In the genomic region with DNA sequence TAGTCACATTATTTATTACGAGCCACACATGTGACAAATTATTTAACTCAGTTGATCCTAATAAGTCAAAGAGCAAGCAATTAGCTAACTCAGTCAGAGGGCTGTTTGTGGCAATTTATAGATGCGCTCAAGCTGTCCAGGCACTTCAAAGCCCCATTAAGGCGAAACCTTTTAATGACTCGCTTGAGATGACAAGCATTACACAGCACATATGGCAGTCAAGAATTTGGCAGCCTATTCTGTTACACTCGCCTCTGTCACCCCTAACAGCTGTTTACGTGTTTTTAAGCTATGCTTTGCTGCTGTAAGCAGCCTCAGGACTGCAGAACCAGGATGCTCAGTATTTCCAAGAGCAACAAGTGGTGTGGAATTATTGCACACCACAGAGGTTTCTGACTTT, we compare ENCODE assay signal across 9 mouse cellular contexts.
DNase-seq lines count a peak whose midpoint lies in the region; ATAC-seq lines count a peak whose summit lies in the region.
"Had no signal": no experiment of that assay in that cellular context is flagged by ENCODE, and none has a peak within 500 bp of the region (broad histone marks: within the 10 kb centered on the region; RNA-seq: fewer than 3 reads in every experiment).

No protein-coding gene starts in this region.

- ATAC-seq in hindbrain, embryonic 15.5 days (ENCODE audit: low FRiP score, low read depth): peak; percentile 79
- peak; percentile 58; the same call in 1 of the 2 replicates for ATAC-seq in midbrain, embryonic 16.5 days
- no peak for ATAC-seq in frontal cortex, adult (ENCODE audit: low TSS enrichment)

- no peak overlapping the region for H3K9ac ChIP-seq in hindbrain, embryonic 15.5 days
- no peak overlapping the region for H3K9ac ChIP-seq in midbrain, embryonic 16.5 days (ENCODE audit: low read depth, low read length)
- H3K9ac ChIP-seq: embryonic facial prominence, embryonic 13.5 days had no signal

- no peaks in the 10 kb centered on the region for H3K36me3 ChIP-seq in hindbrain, embryonic 15.5 days
- H3K36me3 ChIP-seq in midbrain, embryonic 16.5 days (ENCODE audit: control insufficient read depth, insufficient read depth, low read length): no peaks in the 10 kb centered on the region
- H3K36me3 ChIP-seq: embryonic facial prominence, embryonic 13.5 days had no signal

- H3K4me3 ChIP-seq in hindbrain, embryonic 15.5 days: no peak overlapping the region
- no peak overlapping the region for H3K4me3 ChIP-seq in midbrain, embryonic 16.5 days (ENCODE audit: low read depth, low read length)
- H3K4me3 ChIP-seq: embryonic facial prominence, embryonic 13.5 days had no signal

- DNase-seq in layer of hippocampus, adult 9-11 months: peak; percentile 5
- no peak for DNase-seq in layer of hippocampus, postnatal 36 days
- DNase-seq in embryo, embryonic 11 days: peak; percentile 56
- no peak for DNase-seq in thymus, postnatal 25 days
- no peak for DNase-seq in thymus, postnatal 10 days (ENCODE audit: low spot score in 2 of 2)

- H3K4me2 ChIP-seq in hindbrain, embryonic 15.5 days: no peak overlapping the region
- H3K4me2 ChIP-seq in midbrain, embryonic 16.5 days (ENCODE audit: low read length): no peak overlapping the region
- H3K4me2 ChIP-seq: embryonic facial prominence, embryonic 13.5 days had no signal

- no peak overlapping the region for H3K27ac ChIP-seq in hindbrain, embryonic 15.5 days (replicated peaks)
- H3K27ac ChIP-seq in midbrain, embryonic 16.5 days (ENCODE audit: low read length): no peak overlapping the region
- H3K27ac ChIP-seq: embryonic facial prominence, embryonic 13.5 days had no signal

- H3K27me3 ChIP-seq in hindbrain, embryonic 15.5 days: no peaks in the 10 kb centered on the region
- H3K27me3 ChIP-seq in midbrain, embryonic 16.5 days (ENCODE audit: control insufficient read depth, insufficient read depth, low read depth, low read length): no peaks in the 10 kb centered on the region

- no peaks in the 10 kb centered on the region for H3K9me3 ChIP-seq in hindbrain, embryonic 15.5 days
- no peaks in the 10 kb centered on the region for H3K9me3 ChIP-seq in midbrain, embryonic 16.5 days (replicated peaks; ENCODE audit: control insufficient read depth, low read length, poor library complexity, severe bottlenecking)
- H3K9me3 ChIP-seq: embryonic facial prominence, embryonic 13.5 days had no signal

- 40% methylated on average over 6 of the region's 6 CpGs for WGBS in hindbrain, embryonic 15.5 days
- 57% methylated on average over 6 of the region's 6 CpGs for WGBS in midbrain, embryonic 16.5 days

- 0 out of 2 replicates have a peak, but pooled peaks cover 3% of the 10 kb centered on the region for H3K4me1 ChIP-seq in hindbrain, embryonic 15.5 days (replicated peaks)
- no peaks in the 10 kb centered on the region for H3K4me1 ChIP-seq in midbrain, embryonic 16.5 days (ENCODE audit: control insufficient read depth, insufficient read depth, low read length)

Comparison
In these comparisons a context has a peak if more than half of its experiments do, and no peak if none do; other contexts are left out.
1. DNase-seq: peak in layer of hippocampus, adult 9-11 months (single experiment) and embryo, embryonic 11 days (single experiment); none in layer of hippocampus, postnatal 36 days (0 of 2), thymus, postnatal 25 days (single experiment) and thymus, postnatal 10 days (0 of 2).